Mouse (Mus musculus) cerebellum, postnatal 10 days (tissue): ENCODE measurements at regions not wholly inside any gene's neighbourhood (a gene's known extent, or its start where the extent isn't known, plus 50 kb on each side); places are given as distances from the start of the nearest gene placed in this dataset.

Experiments
- DNase-seq, 2 experiments: peaks; one replicate each; pipeline ENCODE4 v3.0.0; 2021; ENCODE audit warnings: mixed read lengths in 2 of 2

- peak; percentile 79 to 87 for DNase-seq
These were observed 83.8 kb downstream of the Cypt2 start for GRCm38 (mm10) chrX:105583386-105583785.
